Mouse (Mus musculus) testis, adult 2 months (tissue): ENCODE measurements at regions not wholly inside any gene's neighbourhood (a gene's known extent, or its start where the extent isn't known, plus 50 kb on each side); places are given as distances from the start of the nearest gene placed in this dataset.

Experiments
- CTCF ChIP-seq: fragments of 200-500 bp; IDR thresholded peaks from 2 replicates; pipeline ENCODE4 v1.5.1; 2012; ENCODE audit warnings: low read depth, mild to moderate bottlenecking, inconsistent platforms, low read length, moderate library complexity; ENCODE audit not compliant: control insufficient read depth, insufficient read depth, insufficient replicate concordance
- POLR2A ChIP-seq: fragments of 200-500 bp; IDR thresholded peaks from 2 replicates; pipeline ENCODE4 v1.6.1; 2012; ENCODE audit warnings: low read depth, mild to moderate bottlenecking, inconsistent platforms, low read length, moderate library complexity; ENCODE audit not compliant: control insufficient read depth

GRCm38 (mm10) chr4:4219701-4220100, 142.4 kb upstream of the Sdr16c6 start:
- TF ChIP-seq CTCF (no peak), POLR2A (no peak)
